Mouse (Mus musculus): ENCODE results near the gene Ly6g6f. TPM values are rescaled to one million over a fixed set of nuclear protein-coding genes. Genes with fewer than 3 reads are reported as not detected.
"Not testable (repeated sequence)": the region's sequence is repeated elsewhere in the genome, so short reads cannot be mapped to it uniquely, and the experiment has no call there.

Ly6g6f gene
- total RNA-seq (2022) = under 1 TPM in 2 of 4 experiments, not detected in 2; 0.50 to 0.54 TPM

- DNase-seq (ENCODE audit: low spot score in 2 of 2) = no peak
Measured at GRCm38 (mm10) chr17:35085208-35085865, at the start of gene Ly6g6f. TSS of gene Ly6g6f (minus strand) at chr17:35085610.

DNA sequence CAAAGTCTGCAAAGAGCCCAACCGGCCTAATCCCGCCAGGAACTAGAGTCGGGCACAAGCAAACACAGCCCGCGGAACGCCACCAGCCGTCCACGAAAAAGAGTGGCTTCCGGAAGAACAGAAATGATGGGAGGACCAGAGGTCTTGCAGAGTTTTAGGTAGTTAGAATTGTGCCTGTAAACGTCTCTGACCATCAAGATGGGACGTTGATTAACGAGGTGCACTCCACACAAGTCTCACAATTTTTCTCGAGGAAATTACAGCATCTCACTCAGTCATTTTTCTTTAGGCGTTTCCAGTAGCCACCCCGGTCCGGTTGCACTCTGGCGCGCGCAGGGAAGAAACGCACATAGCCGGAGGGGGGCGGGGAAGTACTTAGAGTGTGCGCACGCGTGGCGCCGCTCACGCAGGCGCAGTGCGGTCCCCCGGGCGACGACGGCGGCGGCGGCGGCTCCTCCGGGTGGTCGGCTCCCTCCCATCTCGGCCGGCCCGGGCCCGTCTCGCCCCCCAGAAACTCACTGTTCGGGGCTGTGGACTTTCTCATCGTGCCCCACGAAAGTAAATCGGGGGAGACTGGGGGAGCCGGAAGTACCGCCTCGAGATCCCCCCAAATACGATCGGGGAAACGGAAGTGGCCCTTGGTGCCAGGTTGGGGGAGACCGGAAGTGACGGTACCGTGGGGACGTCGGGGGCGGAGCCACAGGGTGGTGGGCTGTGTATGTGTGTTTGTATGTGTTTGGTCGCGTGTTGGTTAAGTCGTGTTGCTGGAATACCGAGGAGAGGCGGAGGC lies 49.6 kb upstream of the Ly6g6f start, which contains the start of gene Bag6:
Gene Bag6 (plus strand): TSS at position 378 of the 790 bp plus-strand sequence.
- DNase-seq (ENCODE audit: low spot score in 2 of 2) = peak; percentile 93 to 95

DNA sequence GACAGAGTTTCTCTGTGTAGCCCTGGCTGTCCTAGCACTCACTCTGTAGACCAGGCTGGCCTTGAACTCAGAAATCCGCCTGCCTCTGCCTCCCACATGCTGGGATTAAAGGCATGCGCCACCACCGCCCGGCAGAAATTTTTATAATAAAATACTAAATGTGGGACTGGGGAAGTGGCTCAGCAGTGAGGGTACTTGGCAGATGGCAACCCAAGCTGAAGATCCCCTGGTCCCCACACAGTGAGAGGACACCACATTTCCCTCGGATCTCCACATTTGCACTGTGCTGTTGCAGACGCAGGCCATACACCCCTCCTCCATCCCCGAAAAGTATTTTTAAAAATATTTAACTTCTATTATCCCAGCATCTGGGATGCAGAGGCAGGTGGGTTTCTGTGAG lies 48.1 kb upstream of the Ly6g6f start:
- no peak for DNase-seq (ENCODE audit: low spot score in 2 of 2)

DNA sequence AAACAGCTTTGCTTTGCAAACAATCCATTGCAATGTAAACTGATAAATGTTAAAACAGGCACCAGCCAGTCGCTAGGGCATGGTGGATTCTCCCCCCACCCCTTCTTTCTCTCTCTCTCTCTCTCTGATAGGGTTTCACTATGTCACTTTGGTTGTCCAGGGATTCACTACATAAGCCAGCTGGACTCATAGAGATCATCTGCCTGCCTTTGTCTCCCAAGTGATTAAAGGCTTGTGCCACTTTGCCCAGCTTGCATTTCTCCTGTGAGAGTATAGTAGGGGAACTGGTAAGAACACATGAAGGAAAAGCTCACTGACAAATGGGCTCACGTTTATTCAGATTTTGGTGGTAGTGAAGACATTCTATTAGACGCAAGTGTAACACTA lies 46.8 kb upstream of the Ly6g6f start:
- no peak for DNase-seq (ENCODE audit: low spot score in 2 of 2)

DNA sequence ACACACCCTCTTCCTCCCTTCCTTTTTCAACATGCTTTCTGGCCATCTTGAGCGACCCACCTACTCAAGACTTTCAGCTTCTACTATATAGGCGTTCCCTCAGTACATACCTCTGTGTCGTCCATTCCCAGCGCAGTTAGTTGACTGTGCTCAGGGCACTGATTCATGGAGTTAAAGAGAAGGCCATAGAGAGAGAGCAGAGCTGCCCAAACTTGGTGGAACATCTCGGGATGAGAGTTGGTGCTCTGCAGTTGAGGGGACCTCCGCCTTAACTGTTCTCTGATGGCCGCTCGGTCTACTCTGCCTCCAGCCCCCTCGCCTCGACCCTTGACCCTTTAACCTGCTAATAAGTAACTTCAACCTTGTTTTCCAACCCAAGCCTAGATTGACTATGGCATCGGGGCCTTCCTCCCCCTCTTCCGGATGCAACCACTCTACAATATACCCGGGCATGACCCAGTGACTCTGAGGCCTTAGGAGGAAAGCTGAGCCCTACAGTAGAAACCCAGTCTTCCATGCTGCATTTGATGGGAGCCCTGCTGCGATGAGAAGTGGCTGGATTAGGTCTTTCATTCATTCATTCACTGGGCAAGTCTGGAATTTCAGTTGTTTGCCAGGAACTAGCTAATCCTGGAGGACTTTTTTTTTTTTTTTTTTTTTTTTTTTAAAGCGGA lies 46.2 kb upstream of the Ly6g6f start, which contains the start of gene Apom:
Gene Apom (minus strand): TSS at position 551 of the 674 bp plus-strand sequence.
- DNase-seq (ENCODE audit: low spot score in 2 of 2) = no peak

- no peak for DNase-seq (ENCODE audit: low spot score in 2 of 2)
Measured at GRCm38 (mm10) chr17:35131038-35131437, 45.6 kb upstream of the Ly6g6f start.

DNA sequence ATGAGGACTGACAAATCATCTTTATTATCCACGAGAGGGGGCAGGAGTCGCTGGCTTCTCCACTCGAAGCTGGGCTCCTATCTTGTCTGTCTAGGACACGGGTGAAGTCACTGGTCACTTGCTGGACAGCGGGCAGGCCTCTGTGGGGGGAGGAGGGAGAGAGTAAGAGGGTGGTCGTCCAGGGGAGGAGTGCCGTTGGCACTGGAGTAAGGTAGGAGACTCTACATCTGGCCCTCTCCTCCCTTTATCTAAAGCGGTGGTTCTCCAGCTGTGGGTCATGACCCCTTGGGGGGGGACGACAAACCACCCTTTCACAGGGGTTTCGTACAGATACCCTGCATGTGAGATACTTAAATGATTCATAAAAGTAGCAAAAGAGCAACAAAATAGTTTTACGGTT lies 43.6 kb upstream of the Ly6g6f start:
- DNase-seq (ENCODE audit: low spot score in 2 of 2) = no peak

GRCm38 (mm10) chr17:35127017-35127416 lies 41.6 kb upstream of the Ly6g6f start:
- DNase-seq (ENCODE audit: low spot score in 2 of 2) = no peak

DNA sequence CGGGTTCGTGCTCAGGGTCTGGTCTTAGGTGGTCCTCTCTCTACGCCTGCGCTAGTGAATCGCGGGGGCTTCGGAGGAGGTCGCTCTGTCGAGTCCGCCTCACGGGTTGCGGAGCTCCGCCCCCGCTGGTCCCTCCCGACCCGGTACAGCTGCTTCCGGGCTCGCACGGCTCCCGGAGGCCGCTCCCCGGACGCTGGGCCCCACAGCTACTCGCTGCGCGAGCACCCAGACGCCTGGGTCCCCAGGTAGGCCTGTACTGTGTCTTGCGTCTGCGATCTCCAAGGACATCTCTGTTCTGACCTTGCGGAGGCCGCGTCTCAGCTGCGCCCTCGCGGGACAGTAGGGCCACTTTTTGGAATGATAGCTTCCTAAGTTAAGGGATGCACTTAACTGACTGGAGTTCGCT lies 40.8 kb upstream of the Ly6g6f start, which contains the start of gene D17H6S53E:
Gene D17H6S53E (plus strand): TSS at position 168 of the 406 bp plus-strand sequence.
- peak; percentile 56 to 66 for DNase-seq (ENCODE audit: low spot score in 2 of 2)

- DNase-seq (ENCODE audit: low spot score in 2 of 2) = no peak
Measured at GRCm38 (mm10) chr17:35125578-35125977, 40.2 kb upstream of the Ly6g6f start.

DNA sequence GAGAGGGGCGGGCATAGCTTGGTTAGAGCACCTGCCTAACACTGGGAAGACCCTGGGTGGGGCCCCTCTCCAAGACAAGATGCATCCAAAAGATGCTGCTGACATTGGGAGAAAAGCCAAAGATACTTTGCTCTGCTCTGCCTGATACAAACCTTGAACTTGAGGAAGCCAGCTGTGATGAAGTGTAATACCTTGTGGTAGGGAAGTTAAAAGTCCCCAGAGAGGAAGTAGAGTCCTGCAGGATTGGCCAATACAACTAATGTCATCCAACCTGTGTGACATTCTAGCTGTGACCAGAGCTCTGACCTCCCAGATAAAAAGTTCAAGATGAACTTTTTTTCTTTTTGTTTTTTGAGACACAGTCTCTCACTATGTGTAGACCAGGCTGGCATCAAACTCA lies 39.7 kb upstream of the Ly6g6f start:
- DNase-seq (ENCODE audit: low spot score in 2 of 2) = no peak

- DNase-seq (ENCODE audit: low spot score in 2 of 2) = not testable (repeated sequence)
Measured at GRCm38 (mm10) chr17:35124261-35124896, 39.0 kb upstream of the Ly6g6f start.

DNA sequence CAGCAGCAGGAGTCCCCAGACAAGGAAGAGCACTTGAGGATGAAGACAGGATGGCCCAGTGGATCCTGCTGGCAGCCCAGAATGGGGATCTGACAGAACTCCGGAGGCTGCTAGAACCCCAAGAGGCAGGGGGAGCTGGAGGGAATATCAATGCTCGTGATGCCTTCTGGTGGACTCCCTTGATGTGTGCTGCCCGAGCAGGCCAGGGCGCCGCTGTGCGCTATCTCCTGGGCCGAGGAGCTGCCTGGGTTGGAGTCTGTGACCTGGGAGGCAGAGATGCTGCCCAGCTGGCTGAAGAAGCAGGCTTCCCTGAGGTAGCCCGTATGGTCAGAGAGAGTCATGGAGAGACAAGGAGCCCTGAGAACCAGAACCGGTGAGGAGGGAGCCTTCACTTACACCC lies 37.9 kb upstream of the Ly6g6f start:
- not testable (repeated sequence) for DNase-seq (ENCODE audit: low spot score in 2 of 2)

DNA sequence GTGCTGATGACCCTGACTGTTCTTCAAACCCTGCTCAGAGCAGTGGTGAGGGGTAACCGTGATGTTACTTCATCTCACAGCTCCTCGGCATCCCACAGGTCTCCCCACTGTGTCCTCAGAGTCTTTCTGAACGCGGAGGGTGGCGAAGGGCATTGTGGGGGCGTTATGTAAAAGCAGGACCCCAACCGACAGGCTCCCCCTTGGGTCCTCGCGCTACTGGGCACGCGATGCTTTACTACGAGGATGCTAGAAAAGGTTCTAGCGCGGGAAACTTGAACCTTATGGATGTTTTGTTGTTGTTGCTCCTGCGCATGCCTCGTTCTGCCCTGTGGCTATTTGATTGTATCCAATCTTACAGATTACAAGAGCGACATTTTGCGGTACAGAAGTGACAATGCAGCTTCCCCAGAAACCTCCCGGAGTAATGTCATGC lies 36.5 kb upstream of the Ly6g6f start, which contains the start of gene Csnk2b:
Gene Csnk2b (minus strand): TSS at position 183 of the 433 bp plus-strand sequence.
- peak; percentile 59 to 68 for DNase-seq (ENCODE audit: low spot score in 2 of 2)

GRCm38 (mm10) chr17:35121143-35121799 lies 35.9 kb upstream of the Ly6g6f start, which contains the start of gene Gpank1:
TSS of gene Gpank1 (plus strand) at chr17:35121455.
- DNase-seq (ENCODE audit: low spot score in 2 of 2) = peak; percentile 91 to 99

DNA sequence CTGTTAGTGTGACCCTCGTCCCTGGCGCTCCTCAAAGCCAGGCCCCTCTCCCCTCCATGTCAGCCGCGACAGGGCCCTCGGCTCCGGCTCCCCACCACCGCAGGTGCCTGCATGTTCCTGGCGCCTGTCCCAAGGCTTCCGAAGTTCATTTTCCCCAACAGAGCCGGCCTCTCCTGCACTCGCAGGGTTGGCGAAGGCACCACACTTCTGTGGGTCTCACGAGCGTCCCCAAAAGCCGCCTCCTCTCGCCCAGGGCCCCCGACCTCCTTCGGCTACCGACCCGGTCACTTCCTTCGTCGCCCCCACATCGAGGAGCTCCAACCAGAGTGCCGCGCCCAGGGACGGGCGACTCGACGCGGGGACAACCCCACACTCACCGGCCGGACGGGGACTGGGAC lies 35.3 kb upstream of the Ly6g6f start:
- no peak for DNase-seq (ENCODE audit: low spot score in 2 of 2)

DNA sequence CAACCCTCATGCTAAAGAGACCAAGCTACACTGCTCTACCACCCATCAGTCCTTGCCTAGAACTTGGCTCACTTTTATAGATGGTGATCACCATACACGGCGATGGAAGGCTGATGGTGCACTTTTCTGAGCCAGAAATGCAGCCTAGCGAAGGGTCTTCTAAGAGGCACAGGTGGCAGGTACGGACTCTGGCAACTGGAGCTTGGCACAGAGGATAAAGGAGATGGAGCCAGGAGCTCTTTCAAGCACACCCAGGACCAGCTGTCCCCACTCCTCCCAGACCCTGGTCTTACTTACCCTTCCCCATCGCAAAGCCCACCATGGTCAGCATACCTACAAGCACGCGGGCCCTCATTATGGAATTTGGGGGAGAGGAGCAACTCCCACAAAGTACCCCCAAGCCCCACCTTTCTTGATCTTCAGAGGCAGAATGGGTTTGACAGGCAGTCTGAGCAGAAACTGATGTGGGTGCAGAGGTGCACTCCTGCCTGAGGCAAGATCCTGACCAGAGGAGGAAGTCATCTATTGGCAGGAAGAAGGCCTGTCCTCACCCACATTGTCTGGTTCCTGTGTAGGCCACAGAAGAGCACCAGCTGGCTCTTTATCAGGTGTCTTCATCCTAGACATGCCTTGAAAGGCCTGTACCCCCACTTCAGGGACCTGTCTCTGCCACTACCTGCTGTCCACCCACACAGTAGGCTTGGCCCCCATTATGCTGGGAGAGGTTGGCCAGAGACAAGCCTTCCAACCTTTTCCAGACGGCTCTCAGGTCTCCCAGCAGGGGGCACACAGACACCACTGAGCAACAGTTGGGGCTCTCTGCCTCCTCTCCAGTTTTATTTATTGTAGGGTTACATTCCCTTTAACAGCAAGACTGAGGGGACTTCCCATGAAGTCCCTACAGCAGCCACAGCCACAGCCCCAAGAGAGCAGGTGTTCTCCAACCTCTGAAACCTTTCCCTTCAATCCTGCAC lies 29.9 kb upstream of the Ly6g6f start, which contains the start of gene Ly6g5b:
Gene Ly6g5b (minus strand): TSS at position 383 of the 974 bp plus-strand sequence.
- DNase-seq (ENCODE audit: low spot score in 2 of 2) = no peak

DNA sequence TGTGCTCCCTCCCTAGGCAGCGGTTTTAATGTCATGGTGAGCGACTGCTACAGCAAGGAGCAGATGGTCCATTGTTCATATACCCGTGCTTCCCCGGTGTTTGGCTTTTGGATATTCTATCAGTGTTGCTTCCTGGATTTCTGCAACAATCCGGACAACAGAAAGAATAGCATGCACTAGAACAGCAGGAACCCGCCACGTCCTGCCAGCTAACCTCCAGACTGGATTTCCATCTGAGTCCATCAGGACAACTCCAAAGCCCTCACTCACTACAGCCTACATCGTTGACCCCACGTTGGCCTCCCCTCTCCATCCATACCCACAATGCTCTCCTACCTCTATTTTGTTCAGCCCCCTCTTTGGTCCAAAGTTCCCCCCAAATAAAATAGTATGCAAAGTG lies 26.4 kb upstream of the Ly6g6f start:
- no peak for DNase-seq (ENCODE audit: low spot score in 2 of 2)

- DNase-seq (ENCODE audit: low spot score in 2 of 2) = no peak
Measured at GRCm38 (mm10) chr17:35108097-35108496, 22.7 kb upstream of the Ly6g6f start, which contains the start of gene Ly6g5c. TSS of gene Ly6g5c (plus strand) at chr17:35108279.
